Mouse (Mus musculus) C2C12 (cell line): Measurements from ENCODE around the gene Fxr1.

Source experiments
- CTCF ChIP-seq: IDR thresholded peaks from one replicate; pipeline ENCODE4 v1.5.1; 2011; ENCODE audit not compliant: control insufficient read depth, insufficient read depth, insufficient read length
- MAX ChIP-seq: IDR thresholded peaks from one replicate; pipeline ENCODE4 v1.6.1; 2011; ENCODE audit warnings: mild to moderate bottlenecking, control low read depth
- MYOD1 ChIP-seq: IDR thresholded peaks from one replicate; pipeline ENCODE4 v1.6.1; 2011; ENCODE audit warnings: low read depth; ENCODE audit not compliant: control insufficient read depth, insufficient read length
- MYOG ChIP-seq: IDR thresholded peaks from one replicate; pipeline ENCODE4 v1.6.1; 2011; ENCODE audit not compliant: control insufficient read depth, insufficient read length; ENCODE audit errors: extremely low read depth
- USF1 ChIP-seq: IDR thresholded peaks from one replicate; pipeline ENCODE4 v1.6.1; 2011; ENCODE audit warnings: low read depth, mild to moderate bottlenecking, control low read depth, moderate library complexity

- TF ChIP-seq CTCF (no peak), MYOD1 (no peak), MYOG (no peak), USF1 (no peak), MAX (no peak)
Measured at GRCm38 (mm10) chr3:34033720-34034364, 14.1 kb downstream of the Fxr1 start.
